Mouse (Mus musculus): ENCODE measurements around the gene Abcg1. TPM values are rescaled to one million over a fixed set of nuclear protein-coding genes. Genes with fewer than 3 reads are reported as not detected.

The Abcg1 gene
- polyA plus RNA-seq, 1 experiment from 2014 or later: 7.1 TPM

DNA sequence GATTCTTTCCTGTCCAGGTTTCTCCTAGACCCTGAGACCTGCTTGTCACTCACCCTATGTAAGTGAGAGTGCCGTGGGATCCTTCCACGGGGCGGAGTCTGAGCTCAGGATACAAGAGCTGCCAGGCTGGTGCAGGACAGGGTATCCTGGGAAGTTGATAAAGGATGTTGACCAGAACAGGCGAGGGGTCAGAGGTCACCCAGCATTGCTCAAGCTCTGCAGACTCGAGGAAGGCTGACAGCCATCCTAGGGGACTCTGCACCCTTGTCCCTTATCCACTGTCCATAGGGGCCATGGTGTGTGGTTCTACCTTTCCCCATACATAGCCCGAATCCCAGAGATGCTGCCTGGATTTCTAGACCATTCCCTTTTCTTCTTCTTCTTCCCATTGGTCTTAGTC is 58.6 kb downstream of the Abcg1 start:
- H3K27me3 ChIP-seq: peaks cover 4% of the 10 kb centered on the region; the same call in 1 of the 2 replicates
- no peaks in the 10 kb centered on the region for H3K9me3 ChIP-seq (replicated peaks)
- H3K4me3 ChIP-seq (replicated peaks): no peak overlapping the region
- no peak overlapping the region for H3K4me2 ChIP-seq
- no peaks in the 10 kb centered on the region; the same call in 1 of the 2 replicates for H3K4me1 ChIP-seq
- no peak for ATAC-seq (replicated peaks; ENCODE audit: low FRiP score)
- no peak overlapping the region for H3K27ac ChIP-seq
- 71% methylated on average over 6 of the region's 6 CpGs for WGBS
- no peak overlapping the region for H3K9ac ChIP-seq
- no peaks in the 10 kb centered on the region for H3K36me3 ChIP-seq

DNA sequence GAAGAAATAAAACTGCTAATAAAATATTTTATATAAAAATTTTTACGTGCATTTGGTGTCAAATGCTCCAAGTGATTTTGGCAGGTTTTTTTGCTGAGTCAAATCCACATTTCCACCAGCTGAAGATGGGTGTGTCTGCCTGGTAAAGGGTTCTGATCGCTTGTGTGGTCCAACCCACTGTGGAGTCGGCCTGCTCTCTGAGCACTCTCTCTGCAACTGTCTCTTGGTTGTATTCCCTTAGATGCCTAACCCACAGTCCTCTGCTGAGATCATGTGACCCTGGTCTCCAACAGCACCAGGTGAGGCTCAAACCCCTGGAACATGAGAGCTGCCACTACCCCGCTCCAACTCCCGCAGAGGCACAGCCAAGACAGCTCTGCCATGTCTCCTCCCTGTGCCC is 60.5 kb downstream of the Abcg1 start:
- Histone ChIP-seq H3K4me2 (no peak overlapping the region), H3K4me3 (replicated peaks) (no peak overlapping the region), H3K9me3 (replicated peaks) (no peaks in the 10 kb centered on the region), H3K36me3 (no peaks in the 10 kb centered on the region), H3K27ac (no peak overlapping the region), H3K4me1 (no peaks in the 10 kb centered on the region; the same call in 1 of the 2 replicates), H3K9ac (no peak overlapping the region), H3K27me3 (peaks cover 4% of the 10 kb centered on the region; the same call in 1 of the 2 replicates)
- WGBS: 90% methylated on average over 5 of the region's 5 CpGs
- ATAC-seq (replicated peaks; ENCODE audit: low FRiP score): no peak

- no peak overlapping the region for H3K9ac ChIP-seq
- H3K27me3 ChIP-seq: peaks cover 4% of the 10 kb centered on the region; the same call in 1 of the 2 replicates
- H3K4me1 ChIP-seq: no peaks in the 10 kb centered on the region
- WGBS: 11% methylated on average over 7 of the region's 7 CpGs
- ATAC-seq (replicated peaks; ENCODE audit: low FRiP score): no peak
- no peak overlapping the region for H3K4me3 ChIP-seq (replicated peaks)
- no peaks in the 10 kb centered on the region for H3K36me3 ChIP-seq
- no peak overlapping the region for H3K4me2 ChIP-seq
- H3K27ac ChIP-seq: no peak overlapping the region
- no peaks in the 10 kb centered on the region for H3K9me3 ChIP-seq (replicated peaks)
Measured at GRCm38 (mm10) chr17:31119429-31119828, 62.0 kb downstream of the Abcg1 start.

DNA sequence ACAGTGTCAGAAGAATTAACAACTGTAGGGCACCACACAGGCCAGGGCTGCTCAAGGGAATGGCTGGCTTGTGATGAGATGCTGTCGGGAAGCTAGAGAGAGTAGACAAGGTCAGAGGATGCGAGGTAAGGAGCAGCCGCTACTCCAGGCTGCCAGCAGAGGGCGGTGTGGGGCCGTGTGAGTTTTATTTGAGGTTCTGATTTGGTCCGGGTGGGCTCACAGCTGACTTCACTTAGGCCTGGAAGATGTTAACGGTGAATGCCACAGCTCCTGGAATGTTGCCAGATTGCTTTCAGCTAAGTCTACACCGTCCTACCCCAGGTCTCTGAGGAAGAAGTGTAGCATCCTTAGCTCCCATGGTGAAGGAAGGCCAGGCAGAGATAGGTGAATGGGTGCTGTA is 64.5 kb downstream of the Abcg1 start:
- 17% methylated on average over 8 of the region's 8 CpGs for WGBS

GRCm38 (mm10) chr17:31125548-31126266 is 68.2 kb downstream of the Abcg1 start:
- Histone ChIP-seq H3K36me3 (no peaks in the 10 kb centered on the region), H3K4me3 (replicated peaks) (no peak overlapping the region), H3K4me2 (no peak overlapping the region), H3K27me3 (no peaks in the 10 kb centered on the region), H3K4me1 (peaks cover 9% of the 10 kb centered on the region; the same call in 1 of the 2 replicates), H3K27ac (no peak overlapping the region), H3K9me3 (replicated peaks) (no peaks in the 10 kb centered on the region), H3K9ac (no peak overlapping the region)
- 38% methylated on average over 9 of the region's 9 CpGs for WGBS
- ATAC-seq (replicated peaks; ENCODE audit: low FRiP score): no peak

More for the DNA sequence above, 64.5 kb downstream of the Abcg1 start:
- no peak for ATAC-seq (replicated peaks; ENCODE audit: low FRiP score)
- Histone ChIP-seq H3K4me2 (no peak overlapping the region), H3K36me3 (no peaks in the 10 kb centered on the region), H3K27me3 (peaks cover 4% of the 10 kb centered on the region; the same call in 1 of the 2 replicates), H3K4me3 (replicated peaks) (no peak overlapping the region), H3K9me3 (replicated peaks) (no peaks in the 10 kb centered on the region), H3K9ac (no peak overlapping the region), H3K27ac (no peak overlapping the region), H3K4me1 (peaks cover 9% of the 10 kb centered on the region; the same call in 1 of the 2 replicates)

- Histone ChIP-seq H3K4me2 (no peak overlapping the region), H3K27ac (no peak overlapping the region), H3K4me1 (peaks cover 9% of the 10 kb centered on the region; the same call in 1 of the 2 replicates), H3K9me3 (replicated peaks) (no peaks in the 10 kb centered on the region), H3K36me3 (no peaks in the 10 kb centered on the region), H3K27me3 (no peaks in the 10 kb centered on the region), H3K9ac (no peak overlapping the region), H3K4me3 (replicated peaks) (no peak overlapping the region)
- ATAC-seq (replicated peaks; ENCODE audit: low FRiP score): no peak
- WGBS: 82% methylated on average over 9 of the region's 9 CpGs
Measured at GRCm38 (mm10) chr17:31128708-31129318, 71.3 kb downstream of the Abcg1 start.

DNA sequence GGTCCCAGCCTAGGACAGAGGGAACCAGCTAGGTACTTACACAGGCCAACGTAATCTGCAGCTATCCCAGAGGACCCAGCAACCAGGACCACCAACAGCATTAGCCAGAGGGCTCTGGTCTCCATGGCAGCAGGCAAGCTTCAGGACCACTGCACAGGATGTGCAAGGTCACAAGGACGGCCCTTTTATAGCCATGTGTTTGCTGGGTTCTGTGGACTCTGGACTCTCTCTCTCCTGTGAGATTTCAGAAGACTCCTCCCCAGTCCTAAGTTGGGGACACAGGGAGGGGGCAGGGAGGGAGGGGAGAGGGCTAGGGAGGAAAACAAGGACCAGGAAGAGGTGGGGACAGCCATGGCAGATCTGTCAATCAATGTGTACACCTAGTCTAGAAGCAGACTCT is 72.0 kb downstream of the Abcg1 start, which contains the start of gene Tff3:
Tff3 (minus strand) TSS at position 195 of the 400 bp plus-strand sequence.
- H3K4me1 ChIP-seq: peaks cover 9% of the 10 kb centered on the region; the same call in 1 of the 2 replicates
- no peak within 1 kb of the TSS for H3K9ac ChIP-seq
- no peak within 1 kb of the TSS for H3K4me3 ChIP-seq (replicated peaks)
- no peak within 1 kb of the TSS for H3K4me2 ChIP-seq
- 10% methylated on average over 2 of the region's 2 CpGs for WGBS
- no peak within 1 kb of the TSS for H3K27ac ChIP-seq
- no peaks in the 10 kb centered on the region for H3K9me3 ChIP-seq (replicated peaks)
- no peak for ATAC-seq (replicated peaks; ENCODE audit: low FRiP score)
- H3K36me3 ChIP-seq: no peaks in the 10 kb centered on the region
- H3K27me3 ChIP-seq: no peaks in the 10 kb centered on the region

DNA sequence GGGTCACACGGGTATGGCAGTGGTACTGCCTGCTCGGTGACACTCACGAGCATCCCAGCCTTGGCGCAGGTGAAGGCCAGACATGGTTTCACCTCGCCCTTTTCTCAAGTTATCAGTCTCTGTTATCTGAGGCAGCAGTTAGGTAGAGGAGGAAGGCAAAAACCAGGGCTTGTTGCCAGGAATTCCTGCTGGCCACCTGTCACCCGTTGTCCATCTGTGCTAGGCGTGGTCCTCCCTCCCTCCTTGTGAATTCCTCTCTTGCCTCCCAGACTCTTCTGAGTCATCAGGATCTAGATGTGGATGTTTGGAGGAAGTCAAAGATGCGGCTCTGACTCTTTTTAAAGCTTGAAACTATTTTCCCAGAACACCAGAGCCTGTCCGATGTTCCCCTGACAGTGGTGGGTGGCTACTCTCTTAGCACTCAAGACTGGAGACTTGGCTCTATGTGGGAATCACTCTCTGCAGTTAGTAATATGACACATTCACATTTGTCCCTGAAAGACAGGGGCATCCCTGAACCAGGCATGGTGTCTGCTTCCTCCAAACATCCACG is 73.9 kb downstream of the Abcg1 start:
- H3K4me2 ChIP-seq: no peak overlapping the region
- H3K27ac ChIP-seq: no peak overlapping the region
- H3K4me3 ChIP-seq (replicated peaks): no peak overlapping the region
- 81% methylated on average over 10 of the region's 10 CpGs for WGBS
- no peaks in the 10 kb centered on the region for H3K36me3 ChIP-seq
- H3K27me3 ChIP-seq: no peaks in the 10 kb centered on the region
- no peak overlapping the region for H3K9ac ChIP-seq
- H3K4me1 ChIP-seq: no peaks in the 10 kb centered on the region
- H3K9me3 ChIP-seq (replicated peaks): no peaks in the 10 kb centered on the region
- ATAC-seq (replicated peaks; ENCODE audit: low FRiP score): no peak

GRCm38 (mm10) chr17:31133776-31134175 is 76.3 kb downstream of the Abcg1 start:
- no peak overlapping the region for H3K4me2 ChIP-seq
- H3K27ac ChIP-seq: no peak overlapping the region
- no peaks in the 10 kb centered on the region for H3K36me3 ChIP-seq
- no peaks in the 10 kb centered on the region for H3K9me3 ChIP-seq (replicated peaks)
- 73% methylated on average over 15 of the region's 15 CpGs for WGBS
- H3K4me1 ChIP-seq: no peaks in the 10 kb centered on the region
- no peak overlapping the region for H3K9ac ChIP-seq
- no peak overlapping the region for H3K4me3 ChIP-seq (replicated peaks)
- H3K27me3 ChIP-seq: no peaks in the 10 kb centered on the region
- no peak for ATAC-seq (replicated peaks; ENCODE audit: low FRiP score)

GRCm38 (mm10) chr17:31134913-31135312 is 77.4 kb downstream of the Abcg1 start:
- Histone ChIP-seq H3K4me3 (replicated peaks) (no peak overlapping the region), H3K4me1 (no peaks in the 10 kb centered on the region), H3K4me2 (no peak overlapping the region), H3K36me3 (no peaks in the 10 kb centered on the region), H3K27me3 (no peaks in the 10 kb centered on the region), H3K9me3 (replicated peaks) (no peaks in the 10 kb centered on the region), H3K9ac (no peak overlapping the region), H3K27ac (no peak overlapping the region)
- 55% methylated on average over 6 of the region's 6 CpGs for WGBS
- ATAC-seq (replicated peaks; ENCODE audit: low FRiP score): no peak

GRCm38 (mm10) chr17:31136291-31136690 is 78.8 kb downstream of the Abcg1 start:
- no peak overlapping the region for H3K4me3 ChIP-seq (replicated peaks)
- H3K4me2 ChIP-seq: no peak overlapping the region
- 50% methylated on average over 3 of the region's 3 CpGs for WGBS
- no peaks in the 10 kb centered on the region for H3K9me3 ChIP-seq (replicated peaks)
- H3K27me3 ChIP-seq: no peaks in the 10 kb centered on the region
- H3K4me1 ChIP-seq: no peaks in the 10 kb centered on the region
- no peaks in the 10 kb centered on the region for H3K36me3 ChIP-seq
- H3K27ac ChIP-seq: no peak overlapping the region
- no peak overlapping the region for H3K9ac ChIP-seq
- ATAC-seq (replicated peaks; ENCODE audit: low FRiP score): no peak

- ATAC-seq (replicated peaks; ENCODE audit: low FRiP score): no peak
- Histone ChIP-seq H3K4me3 (replicated peaks) (no peak overlapping the region), H3K4me1 (no peaks in the 10 kb centered on the region), H3K9me3 (replicated peaks) (no peaks in the 10 kb centered on the region), H3K27ac (no peak overlapping the region), H3K9ac (no peak overlapping the region), H3K36me3 (no peaks in the 10 kb centered on the region), H3K4me2 (no peak overlapping the region), H3K27me3 (no peaks in the 10 kb centered on the region)
- WGBS: 79% methylated on average over 1 of the region's 1 CpGs
Measured at GRCm38 (mm10) chr17:31136821-31137220, 79.3 kb downstream of the Abcg1 start.
